Mouse (Mus musculus) embryonic facial prominence, embryonic 15.5 days (tissue): ENCODE results near the gene Ankrd17. TPM values are rescaled to one million over a fixed set of nuclear protein-coding genes. Genes with fewer than 3 reads are reported as not detected.

ENCODE experiments used
- ATAC-seq: fragments of 200-750 bp; cut with Nextera tagmentation; 2 replicates; pipeline ENCODE4 v1.8.0; 2017; ENCODE audit warnings: low read depth, moderate TSS enrichment; ENCODE audit not compliant: insufficient number of reproducible peaks, low FRiP score, low TSS enrichment
- H3K27ac ChIP-seq: fragments of 300-500 bp; sonication (generic); replicated peaks from 2 replicates; pipeline ENCODE4 v1.5.1; 2015; ENCODE audit warnings: mild to moderate bottlenecking, inconsistent platforms
- H3K27me3 ChIP-seq: fragments of 300-500 bp; sonication (generic); 2 replicates; pipeline ENCODE4 v1.6.1; 2015; ENCODE audit warnings: inconsistent platforms
- H3K36me3 ChIP-seq: fragments of 300-500 bp; sonication (generic); 2 replicates; pipeline ENCODE4 v1.6.1; 2015; ENCODE audit warnings: mild to moderate bottlenecking, inconsistent platforms
- H3K4me1 ChIP-seq: fragments of 300-500 bp; sonication (generic); 2 replicates; pipeline ENCODE4 v1.6.1; 2015; ENCODE audit warnings: inconsistent platforms
- H3K4me2 ChIP-seq: fragments of 300-500 bp; sonication (generic); replicated peaks from 2 replicates; pipeline ENCODE4 v1.6.1; 2015; ENCODE audit warnings: mild to moderate bottlenecking, inconsistent platforms
- H3K4me3 ChIP-seq: fragments of 300-500 bp; sonication (generic); replicated peaks from 2 replicates; pipeline ENCODE4 v1.5.1; 2015; ENCODE audit warnings: mild to moderate bottlenecking, inconsistent platforms
- H3K9ac ChIP-seq: fragments of 300-500 bp; sonication (generic); 2 replicates; pipeline ENCODE4 v1.6.1; 2015; ENCODE audit warnings: inconsistent platforms
- H3K9me3 ChIP-seq: fragments of 300-500 bp; sonication (generic); replicated peaks from 2 replicates; pipeline ENCODE4 v1.6.1; 2016; ENCODE audit warnings: inconsistent platforms
- WGBS: fragments of 180-500 bp; shearing (Covaris S2); methylation state at CpG from one replicate; pipeline ENCODE4 v1.1.7; 2015; 5-methylcytosine and 5-hydroxymethylcytosine counted together
- polyA plus RNA-seq: library from polyadenylated mRNA; unstranded; fragments of >200 nt; fragmentation: Nextera tagmentation; extraction: Ambion mirVana; gene quantifications from 2 replicates; pipeline ENCODE4 v1.2.1, GENCODE M21; 2015

The Ankrd17 gene
- polyA plus RNA-seq, 1 experiment from 2014 or later, result 24.6 TPM

DNA sequence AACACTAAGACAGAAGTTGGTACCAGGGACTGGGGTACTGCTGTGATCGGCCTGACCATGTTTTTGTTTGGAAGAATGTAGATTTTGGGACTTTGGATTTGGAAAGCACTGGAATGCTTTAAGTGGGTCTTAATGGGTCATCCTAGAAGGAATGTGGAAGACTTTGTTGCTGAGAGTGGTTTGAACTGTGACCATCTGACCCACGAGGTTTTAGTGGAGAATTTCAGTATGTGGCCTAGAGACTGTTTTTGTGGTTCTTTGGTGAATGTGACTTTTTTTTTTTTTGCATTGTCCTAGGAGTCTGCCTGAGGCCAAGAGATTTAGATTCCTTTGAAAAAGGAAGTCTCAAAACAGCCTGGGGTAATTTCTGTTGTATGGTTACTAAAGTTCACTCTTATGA, 119.4 kb downstream of the Ankrd17 start:
- H3K9me3 ChIP-seq, result no peaks in the 10 kb centered on the region
- H3K27me3 ChIP-seq, result no peaks in the 10 kb centered on the region
- H3K4me1 ChIP-seq, result no peaks in the 10 kb centered on the region
- 72% methylated on average over 2 of the region's 2 CpGs for WGBS
- no peak overlapping the region for H3K27ac ChIP-seq
- no peak overlapping the region for H3K4me2 ChIP-seq
- H3K36me3 ChIP-seq, result peaks cover 77% of the 10 kb centered on the region
- no peak for ATAC-seq
- no peak overlapping the region for H3K9ac ChIP-seq
- no peak overlapping the region for H3K4me3 ChIP-seq

DNA sequence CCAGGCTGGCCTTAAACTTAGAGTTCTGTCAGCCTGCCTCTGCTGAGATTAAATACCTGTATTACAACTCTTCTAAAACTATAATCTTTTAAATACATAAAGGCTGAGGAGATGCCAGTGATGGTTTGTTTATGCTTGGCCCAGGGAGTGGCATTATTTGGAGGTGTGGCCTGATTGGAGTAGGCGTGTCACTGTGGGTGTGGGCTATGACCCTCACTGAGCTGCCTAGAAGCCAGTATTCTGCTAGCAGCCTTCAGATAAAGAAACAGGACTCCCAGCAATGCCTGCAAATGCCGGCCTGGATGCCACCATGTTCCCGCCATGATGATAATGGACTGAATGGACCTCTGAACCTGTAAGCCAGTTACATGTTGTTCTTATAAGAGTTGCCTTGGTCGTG, 119.8 kb downstream of the Ankrd17 start:
- 83% methylated on average over 4 of the region's 4 CpGs for WGBS
- no peak for ATAC-seq
- H3K4me1 ChIP-seq, result no peaks in the 10 kb centered on the region
- peaks cover 77% of the 10 kb centered on the region for H3K36me3 ChIP-seq
- H3K27me3 ChIP-seq, result no peaks in the 10 kb centered on the region
- no peaks in the 10 kb centered on the region for H3K9me3 ChIP-seq
- no peak overlapping the region for H3K27ac ChIP-seq
- H3K4me3 ChIP-seq, result no peak overlapping the region
- no peak overlapping the region for H3K9ac ChIP-seq
- no peak overlapping the region for H3K4me2 ChIP-seq

DNA sequence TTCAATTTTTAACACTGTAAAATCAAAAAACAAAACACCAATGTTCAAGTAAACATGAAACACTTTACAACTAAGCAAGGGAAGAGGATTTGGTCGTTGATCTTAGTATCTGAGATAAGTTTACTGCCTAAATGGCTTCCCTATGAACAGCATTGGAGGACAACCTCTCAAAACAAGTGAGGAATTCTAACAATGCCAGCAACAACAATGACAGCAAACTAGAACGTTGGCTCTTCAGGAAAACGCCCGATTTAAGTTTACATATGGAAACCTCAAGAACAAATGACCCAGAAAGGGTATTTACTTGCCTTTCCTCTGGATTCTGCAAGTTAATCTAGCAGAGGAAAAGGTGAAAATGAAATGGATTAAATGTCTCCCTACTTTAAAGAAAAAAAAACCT, 121.0 kb downstream of the Ankrd17 start:
- H3K4me3 ChIP-seq, result no peak overlapping the region
- no peaks in the 10 kb centered on the region for H3K9me3 ChIP-seq
- H3K4me1 ChIP-seq, result no peaks in the 10 kb centered on the region
- 71% methylated on average over 4 of the region's 4 CpGs for WGBS
- H3K36me3 ChIP-seq, result peaks cover 68% of the 10 kb centered on the region
- H3K27ac ChIP-seq, result no peak overlapping the region
- no peak overlapping the region for H3K9ac ChIP-seq
- no peaks in the 10 kb centered on the region for H3K27me3 ChIP-seq
- no peak for ATAC-seq
- no peak overlapping the region for H3K4me2 ChIP-seq

DNA sequence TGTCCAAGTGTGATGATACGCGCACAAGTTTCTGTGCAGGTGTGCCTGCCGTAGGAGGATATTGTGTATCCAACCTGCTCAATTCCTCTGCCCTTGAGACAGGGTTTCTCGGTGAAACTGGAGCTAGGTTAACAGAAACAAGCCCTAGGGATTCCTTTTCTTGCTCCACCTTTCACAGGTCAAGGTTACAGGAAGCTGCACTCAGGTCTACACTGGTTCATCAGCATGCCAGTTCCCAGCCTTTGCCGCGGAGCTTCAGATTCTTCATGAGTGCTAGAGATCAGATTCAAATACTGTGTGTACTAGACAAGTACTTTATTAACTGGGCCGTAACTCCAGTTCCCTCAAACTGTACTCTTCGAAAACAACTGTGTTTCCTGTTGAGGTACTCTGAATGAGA, 131.2 kb downstream of the Ankrd17 start:
- H3K9me3 ChIP-seq, result no peaks in the 10 kb centered on the region
- no peak overlapping the region for H3K27ac ChIP-seq
- WGBS, result 95% methylated on average over 8 of the region's 8 CpGs
- H3K4me2 ChIP-seq, result no peak overlapping the region
- no peak overlapping the region for H3K4me3 ChIP-seq
- H3K27me3 ChIP-seq, result no peaks in the 10 kb centered on the region
- no peaks in the 10 kb centered on the region for H3K4me1 ChIP-seq
- H3K36me3 ChIP-seq, result peaks cover 68% of the 10 kb centered on the region
- ATAC-seq, result no peak
- H3K9ac ChIP-seq, result no peak overlapping the region

DNA sequence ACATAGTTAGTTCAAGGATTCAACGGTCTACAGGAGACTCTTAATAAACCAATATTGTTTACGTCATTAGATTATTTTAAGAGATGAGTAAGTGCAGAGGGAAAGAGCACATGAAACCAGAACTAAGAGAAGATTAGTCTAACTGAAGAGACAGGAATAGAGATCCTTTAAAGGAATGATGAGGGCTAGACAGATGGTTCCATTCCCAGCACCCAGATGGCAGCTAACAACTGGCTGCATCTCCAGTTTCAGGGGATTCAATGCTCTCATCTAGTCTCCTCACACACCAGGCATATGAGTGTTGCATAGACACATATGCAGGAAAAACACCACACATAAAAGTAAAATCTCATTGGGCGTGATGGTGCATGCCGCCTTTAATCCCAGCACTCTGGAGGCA, 133.1 kb downstream of the Ankrd17 start:
- no peak overlapping the region for H3K9ac ChIP-seq
- peaks cover 69% of the 10 kb centered on the region for H3K36me3 ChIP-seq
- no peak overlapping the region for H3K27ac ChIP-seq
- no peaks in the 10 kb centered on the region for H3K9me3 ChIP-seq
- no peak for ATAC-seq
- H3K27me3 ChIP-seq, result no peaks in the 10 kb centered on the region
- H3K4me3 ChIP-seq, result no peak overlapping the region
- H3K4me2 ChIP-seq, result no peak overlapping the region
- WGBS, result 96% methylated on average over 4 of the region's 4 CpGs
- H3K4me1 ChIP-seq, result no peaks in the 10 kb centered on the region

DNA sequence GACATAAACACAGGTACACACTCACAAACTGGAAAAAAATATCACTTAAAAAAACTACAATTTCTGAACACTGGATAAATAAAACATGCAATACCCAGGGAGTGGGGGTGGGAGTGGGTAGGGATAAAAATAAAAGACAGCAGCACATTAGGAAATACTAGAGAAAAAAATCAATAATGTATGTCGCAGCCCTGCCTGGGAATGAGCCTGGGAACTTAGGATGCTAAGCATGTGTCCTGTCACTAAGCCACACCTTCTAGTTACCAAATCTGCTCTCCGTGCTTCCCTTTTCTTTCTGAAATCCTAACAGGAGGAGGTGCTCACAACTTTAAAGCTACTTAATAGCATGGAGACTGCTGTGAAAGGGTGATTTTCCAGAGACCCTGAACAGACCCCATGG, 136.6 kb downstream of the Ankrd17 start:
- Histone ChIP-seq H3K27ac (no peak overlapping the region), H3K4me1 (no peaks in the 10 kb centered on the region), H3K4me3 (no peak overlapping the region), H3K9ac (no peak overlapping the region), H3K36me3 (peaks cover 57% of the 10 kb centered on the region), H3K9me3 (no peaks in the 10 kb centered on the region), H3K27me3 (no peaks in the 10 kb centered on the region), H3K4me2 (no peak overlapping the region)
- WGBS, result 76% methylated on average over 2 of the region's 2 CpGs
- no peak for ATAC-seq

DNA sequence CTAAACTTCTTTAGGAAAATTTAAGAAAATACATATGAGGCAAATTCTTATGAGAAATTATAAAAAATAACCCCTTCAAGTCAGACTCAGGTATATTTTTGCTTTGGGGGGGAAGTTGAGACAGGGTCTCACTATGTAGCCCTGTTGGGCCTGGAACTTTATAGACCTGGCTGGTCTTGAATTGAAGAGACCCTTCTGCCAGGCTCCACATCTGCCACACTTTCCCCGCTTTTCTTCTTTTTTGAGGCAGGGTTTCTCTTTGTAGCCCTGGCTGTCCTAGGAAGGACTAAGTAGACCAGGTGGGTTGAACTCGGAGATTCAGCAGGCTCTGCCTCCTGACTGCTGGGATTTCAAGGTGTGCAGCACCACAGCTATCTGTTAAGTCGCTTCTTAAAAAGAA, 139.7 kb downstream of the Ankrd17 start:
- Histone ChIP-seq H3K27me3 (no peaks in the 10 kb centered on the region), H3K4me2 (no peak overlapping the region), H3K36me3 (peaks cover 41% of the 10 kb centered on the region), H3K4me3 (no peak overlapping the region), H3K9me3 (no peaks in the 10 kb centered on the region), H3K9ac (no peak overlapping the region), H3K4me1 (peaks cover 7% of the 10 kb centered on the region), H3K27ac (no peak overlapping the region)
- no peak for ATAC-seq
- 94% methylated on average over 3 of the region's 3 CpGs for WGBS

DNA sequence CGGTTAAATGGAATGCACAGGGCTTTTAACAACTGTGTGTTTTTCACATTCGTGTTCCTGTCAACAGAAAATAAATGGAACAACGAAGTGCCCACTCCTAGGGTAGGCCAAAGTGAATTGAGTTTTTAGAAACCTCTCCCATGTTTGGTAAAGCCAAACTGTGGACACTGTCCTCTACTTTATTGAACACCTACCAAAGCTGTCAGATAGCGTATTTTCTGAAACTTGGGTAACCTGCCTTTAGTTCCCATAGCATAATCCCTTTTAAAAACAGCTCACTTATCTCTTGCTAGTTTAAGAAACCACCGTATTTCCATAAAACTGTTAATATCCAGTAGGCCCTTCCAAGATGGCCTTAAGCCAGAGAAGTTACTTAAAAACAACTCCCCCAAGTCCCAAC, 141.6 kb downstream of the Ankrd17 start:
- peak overlapping the region; percentile 78; the same call in 1 of the 2 replicates for H3K4me2 ChIP-seq
- no peaks in the 10 kb centered on the region for H3K27me3 ChIP-seq
- no peaks in the 10 kb centered on the region for H3K9me3 ChIP-seq
- peaks cover 46% of the 10 kb centered on the region for H3K36me3 ChIP-seq
- H3K9ac ChIP-seq, result no peak overlapping the region
- no peak for ATAC-seq
- peaks cover 7% of the 10 kb centered on the region for H3K4me1 ChIP-seq
- peak overlapping the region; percentile 92; the same call in 1 of the 2 replicates for H3K4me3 ChIP-seq
- H3K27ac ChIP-seq, result no peak overlapping the region
- 81% methylated on average over 5 of the region's 5 CpGs for WGBS

DNA sequence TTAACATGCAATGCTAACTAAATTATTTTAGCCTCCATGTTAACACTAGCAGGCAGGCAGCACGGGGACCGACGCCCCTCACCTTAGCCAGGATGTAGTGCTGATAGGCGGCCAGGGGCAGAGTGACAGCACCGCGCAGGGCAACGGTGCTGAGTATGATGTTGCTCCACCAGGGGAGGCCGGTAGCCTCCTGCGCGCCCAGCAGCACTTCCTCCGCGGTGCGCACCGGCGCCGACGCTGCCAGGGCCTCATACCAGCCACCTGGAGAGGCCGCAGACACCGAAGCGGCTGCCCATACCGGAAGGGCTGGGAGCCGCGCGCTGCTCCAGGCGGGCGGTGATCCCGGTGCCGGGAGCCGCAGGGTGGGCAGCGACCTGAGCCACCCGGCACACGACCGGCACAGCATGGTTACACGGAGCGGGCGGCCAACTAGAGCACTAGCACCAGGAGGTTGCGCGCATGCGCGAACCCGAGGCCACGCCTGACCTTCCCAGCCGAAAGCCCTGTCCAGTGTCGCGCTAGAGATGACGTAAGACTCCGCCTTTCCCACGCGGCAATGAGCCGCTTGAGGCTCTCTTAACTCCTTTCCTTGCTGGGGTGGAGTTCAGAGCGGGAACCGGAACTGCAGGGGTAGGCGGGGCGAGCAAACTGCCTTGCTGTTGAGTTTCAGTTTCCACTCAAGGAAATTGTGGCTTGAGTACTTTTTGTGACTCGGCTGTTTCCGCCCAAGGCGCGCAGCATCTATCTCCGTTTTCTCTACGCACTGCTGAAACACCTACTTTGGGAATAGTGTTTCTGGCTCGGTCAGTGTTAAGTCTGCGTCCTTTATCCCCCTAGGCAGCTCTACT, 142.6 kb downstream of the Ankrd17 start, which contains the start of gene Cox18:
Gene Cox18 (minus strand): TSS at position 468 of the 848 bp plus-strand sequence.
- Histone ChIP-seq H3K4me3 (peak within 1 kb of the TSS; percentile 92), H3K4me1 (peaks cover 7% of the 10 kb centered on the region), H3K27me3 (no peaks in the 10 kb centered on the region), H3K9ac (peak within 1 kb of the TSS; percentile 85), H3K36me3 (peaks cover 43% of the 10 kb centered on the region), H3K4me2 (peak within 1 kb of the TSS; percentile 78), H3K9me3 (no peaks in the 10 kb centered on the region), H3K27ac (peak within 1 kb of the TSS; percentile 92)
- WGBS, result under 1% methylated on average over 62 of the region's 62 CpGs
- ATAC-seq, result peak; percentile 98

DNA sequence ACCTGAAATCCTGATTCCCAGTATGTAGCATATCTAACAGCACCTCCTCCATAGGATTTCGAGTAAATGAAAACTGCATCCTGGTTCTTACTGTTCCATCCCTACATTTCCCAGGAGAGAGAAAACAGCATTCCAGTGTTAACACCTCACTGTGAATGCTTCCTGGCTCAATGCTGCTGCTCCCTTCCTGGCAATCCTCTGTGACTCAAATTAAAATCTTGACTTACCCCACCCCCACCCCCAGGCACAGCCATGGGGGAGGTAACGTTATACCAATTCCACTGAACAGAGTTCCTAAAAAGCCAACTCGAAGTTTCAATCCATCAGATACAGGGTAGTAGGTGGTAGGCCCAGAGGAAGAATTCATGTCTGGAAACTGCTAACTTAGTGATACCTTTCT, 143.4 kb downstream of the Ankrd17 start:
- no peak for ATAC-seq
- WGBS, result 18% methylated on average over 3 of the region's 3 CpGs
- Histone ChIP-seq H3K9ac (peak overlapping the region; percentile 85; the same call in 1 of the 2 replicates), H3K27ac (0 out of 2 replicates have a peak overlapping the region, but pooled peaks have one; percentile 92), H3K4me3 (peak overlapping the region; percentile 92), H3K27me3 (no peaks in the 10 kb centered on the region), H3K9me3 (no peaks in the 10 kb centered on the region), H3K4me1 (peaks cover 7% of the 10 kb centered on the region), H3K36me3 (peaks cover 45% of the 10 kb centered on the region), H3K4me2 (peak overlapping the region; percentile 78)

DNA sequence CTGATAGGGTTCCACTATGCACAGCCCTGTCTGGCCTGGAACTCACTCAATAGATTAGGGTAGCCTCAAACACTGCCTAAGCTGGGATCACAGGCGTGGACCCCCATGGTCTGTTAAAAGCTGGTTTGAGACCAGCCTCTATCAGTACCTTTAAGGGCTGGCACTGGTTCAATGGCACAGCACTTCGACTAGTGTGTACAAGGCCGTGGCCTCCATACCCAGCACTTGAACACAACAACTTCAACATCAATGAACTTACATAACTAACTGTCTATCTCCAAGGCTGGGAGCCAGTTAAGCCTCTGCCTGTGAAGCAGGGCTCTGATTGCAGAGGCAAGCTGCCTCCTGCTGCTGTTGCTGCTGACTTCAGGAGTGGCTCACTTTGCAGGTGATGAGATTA, 148.6 kb downstream of the Ankrd17 start:
- Histone ChIP-seq H3K9me3 (no peaks in the 10 kb centered on the region), H3K4me2 (no peak overlapping the region), H3K27ac (no peak overlapping the region), H3K9ac (no peak overlapping the region), H3K4me3 (no peak overlapping the region), H3K27me3 (no peaks in the 10 kb centered on the region), H3K4me1 (peaks cover 2% of the 10 kb centered on the region), H3K36me3 (peaks cover 65% of the 10 kb centered on the region)
- no peak for ATAC-seq
- 93% methylated on average over 3 of the region's 3 CpGs for WGBS

DNA sequence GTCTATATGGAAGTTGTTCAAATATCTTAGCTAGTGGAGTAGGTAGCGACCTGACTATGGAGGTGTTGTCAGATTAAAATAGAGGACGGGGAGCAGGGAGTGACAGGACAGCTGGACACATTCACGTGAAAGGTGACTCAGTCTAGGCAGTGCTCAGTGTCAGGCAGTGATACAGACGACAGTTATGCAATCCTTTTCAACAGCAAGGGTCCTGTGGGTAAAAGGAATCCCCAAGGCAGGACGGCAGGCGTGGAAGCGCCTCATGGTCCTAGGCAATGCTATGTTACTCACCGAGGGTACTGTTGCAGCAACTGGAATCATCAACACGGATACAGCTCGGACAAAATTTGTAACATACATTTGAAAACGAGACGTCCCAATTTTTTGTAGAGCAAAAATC, 149.2 kb downstream of the Ankrd17 start:
- H3K4me2 ChIP-seq, result no peak overlapping the region
- H3K9ac ChIP-seq, result no peak overlapping the region
- H3K27ac ChIP-seq, result no peak overlapping the region
- no peak overlapping the region for H3K4me3 ChIP-seq
- no peaks in the 10 kb centered on the region for H3K9me3 ChIP-seq
- no peak for ATAC-seq
- 93% methylated on average over 12 of the region's 12 CpGs for WGBS
- H3K4me1 ChIP-seq, result no peaks in the 10 kb centered on the region
- peaks cover 65% of the 10 kb centered on the region for H3K36me3 ChIP-seq
- H3K27me3 ChIP-seq, result no peaks in the 10 kb centered on the region
